Mouse (Mus musculus): ENCODE results near the gene Ywhaq. TPM values are rescaled to one million over a fixed set of nuclear protein-coding genes. Genes with fewer than 3 reads are reported as not detected.
A peak's percentile ranks its signal among the peaks of the same experiment; 100 is the strongest.

Gene Ywhaq
- 171 and 184 TPM in 2 replicates for polyA plus RNA-seq (2015; fragmentation: Nextera tagmentation; extraction: Ambion mirVana)

GRCm38 (mm10) chr12:21417100-21418070 is at the start of gene Ywhaq:
Ywhaq (minus strand) TSS chr12:21417637.
- Histone ChIP-seq H3K9ac (peak within 1 kb of the TSS; percentile 84), H3K4me3 (replicated peaks) (peak within 1 kb of the TSS; percentile 94), H3K27ac (replicated peaks) (peak within 1 kb of the TSS; percentile 99), H3K4me2 (peak within 1 kb of the TSS; percentile 90), H3K36me3 (replicated peaks) (peaks cover 23% of the 10 kb centered on the region), H3K27me3 (no peaks in the 10 kb centered on the region), H3K9me3 (replicated peaks) (no peaks in the 10 kb centered on the region), H3K4me1 (replicated peaks) (peaks cover 55% of the 10 kb centered on the region)
- under 1% methylated on average over 90 of the region's 103 CpGs for WGBS (ENCODE audit: insufficient replicate concordance)
- peak; percentile 99 for ATAC-seq (ENCODE audit: insufficient read depth)

- ATAC-seq (ENCODE audit: insufficient read depth) = no peak
- no peak overlapping the region for H3K27ac ChIP-seq (replicated peaks)
These were observed 46.0 kb upstream of the Ywhaq start for GRCm38 (mm10) chr12:21463448-21463891.

GRCm38 (mm10) chr12:21462658-21463057 is 45.2 kb upstream of the Ywhaq start:
- no peak for ATAC-seq (ENCODE audit: insufficient read depth)
- Histone ChIP-seq H3K4me3 (replicated peaks) (no peak overlapping the region), H3K27ac (replicated peaks) (no peak overlapping the region), H3K9me3 (replicated peaks) (no peaks in the 10 kb centered on the region), H3K4me2 (no peak overlapping the region), H3K9ac (no peak overlapping the region), H3K27me3 (no peaks in the 10 kb centered on the region), H3K36me3 (replicated peaks) (no peaks in the 10 kb centered on the region), H3K4me1 (replicated peaks) (no peaks in the 10 kb centered on the region)
- 53% methylated on average over 3 of the region's 3 CpGs for WGBS (ENCODE audit: insufficient replicate concordance)

More at GRCm38 (mm10) chr12:21463448-21463891, 46.0 kb upstream of the Ywhaq start:
- Histone ChIP-seq H3K27me3 (no peaks in the 10 kb centered on the region), H3K9ac (no peak overlapping the region), H3K4me1 (replicated peaks) (no peaks in the 10 kb centered on the region), H3K4me2 (no peak overlapping the region), H3K9me3 (replicated peaks) (no peaks in the 10 kb centered on the region), H3K4me3 (replicated peaks) (no peak overlapping the region), H3K36me3 (replicated peaks) (no peaks in the 10 kb centered on the region)
- WGBS (ENCODE audit: insufficient replicate concordance) = 55% methylated on average over 5 of the region's 5 CpGs

GRCm38 (mm10) chr12:21459681-21460080 is 42.2 kb upstream of the Ywhaq start:
- H3K27me3 ChIP-seq = no peaks in the 10 kb centered on the region
- no peak overlapping the region for H3K27ac ChIP-seq (replicated peaks)
- ATAC-seq (ENCODE audit: insufficient read depth) = no peak
- no peaks in the 10 kb centered on the region for H3K9me3 ChIP-seq (replicated peaks)
- H3K4me1 ChIP-seq (replicated peaks) = no peaks in the 10 kb centered on the region
- no peak overlapping the region for H3K4me3 ChIP-seq (replicated peaks)
- 62% methylated on average over 4 of the region's 4 CpGs for WGBS (ENCODE audit: insufficient replicate concordance)
- no peaks in the 10 kb centered on the region for H3K36me3 ChIP-seq (replicated peaks)
- no peak overlapping the region for H3K9ac ChIP-seq
- H3K4me2 ChIP-seq = no peak overlapping the region

GRCm38 (mm10) chr12:21456021-21456420 is 38.6 kb upstream of the Ywhaq start:
- no peaks in the 10 kb centered on the region for H3K9me3 ChIP-seq (replicated peaks)
- no peak overlapping the region for H3K9ac ChIP-seq
- no peak overlapping the region for H3K4me3 ChIP-seq (replicated peaks)
- no peaks in the 10 kb centered on the region for H3K36me3 ChIP-seq (replicated peaks)
- no peak for ATAC-seq (ENCODE audit: insufficient read depth)
- H3K27ac ChIP-seq (replicated peaks) = no peak overlapping the region
- no peak overlapping the region for H3K4me2 ChIP-seq
- WGBS (ENCODE audit: insufficient replicate concordance) = 69% methylated on average over 1 of the region's 1 CpGs
- H3K4me1 ChIP-seq (replicated peaks) = no peaks in the 10 kb centered on the region
- no peaks in the 10 kb centered on the region for H3K27me3 ChIP-seq

- no peaks in the 10 kb centered on the region for H3K9me3 ChIP-seq (replicated peaks)
- ATAC-seq (ENCODE audit: insufficient read depth) = no peak
- no peaks in the 10 kb centered on the region for H3K36me3 ChIP-seq (replicated peaks)
- no peaks in the 10 kb centered on the region for H3K4me1 ChIP-seq (replicated peaks)
- 17% methylated on average over 1 of the region's 1 CpGs for WGBS (ENCODE audit: insufficient replicate concordance)
- no peaks in the 10 kb centered on the region for H3K27me3 ChIP-seq
- H3K4me2 ChIP-seq = no peak overlapping the region
- H3K4me3 ChIP-seq (replicated peaks) = no peak overlapping the region
- H3K27ac ChIP-seq (replicated peaks) = no peak overlapping the region
- H3K9ac ChIP-seq = no peak overlapping the region
These were observed 34.3 kb upstream of the Ywhaq start for GRCm38 (mm10) chr12:21451752-21452151.

- Histone ChIP-seq H3K4me3 (replicated peaks) (no peak overlapping the region), H3K9ac (no peak overlapping the region), H3K36me3 (replicated peaks) (no peaks in the 10 kb centered on the region), H3K27ac (replicated peaks) (no peak overlapping the region), H3K4me1 (replicated peaks) (no peaks in the 10 kb centered on the region), H3K27me3 (no peaks in the 10 kb centered on the region), H3K9me3 (replicated peaks) (no peaks in the 10 kb centered on the region), H3K4me2 (no peak overlapping the region)
- ATAC-seq (ENCODE audit: insufficient read depth) = no peak
- 81% methylated on average over 2 of the region's 2 CpGs for WGBS (ENCODE audit: insufficient replicate concordance)
These were observed 33.9 kb upstream of the Ywhaq start for GRCm38 (mm10) chr12:21451351-21451750.

- Histone ChIP-seq H3K9me3 (replicated peaks) (no peaks in the 10 kb centered on the region), H3K4me3 (replicated peaks) (no peak overlapping the region), H3K27me3 (no peaks in the 10 kb centered on the region), H3K9ac (no peak overlapping the region), H3K4me1 (replicated peaks) (no peaks in the 10 kb centered on the region; the same call in 1 of the 2 replicates), H3K27ac (replicated peaks) (no peak overlapping the region), H3K4me2 (no peak overlapping the region), H3K36me3 (replicated peaks) (no peaks in the 10 kb centered on the region)
- ATAC-seq (ENCODE audit: insufficient read depth) = no peak
- 67% methylated on average over 3 of the region's 3 CpGs for WGBS (ENCODE audit: insufficient replicate concordance)
These were observed 26.3 kb upstream of the Ywhaq start for GRCm38 (mm10) chr12:21443783-21444182.

GRCm38 (mm10) chr12:21441870-21442269 is 24.4 kb upstream of the Ywhaq start:
- Histone ChIP-seq H3K4me2 (no peak overlapping the region), H3K4me1 (replicated peaks) (no peaks in the 10 kb centered on the region; the same call in 1 of the 2 replicates), H3K36me3 (replicated peaks) (no peaks in the 10 kb centered on the region), H3K4me3 (replicated peaks) (no peak overlapping the region), H3K27me3 (no peaks in the 10 kb centered on the region), H3K9me3 (replicated peaks) (no peaks in the 10 kb centered on the region), H3K9ac (no peak overlapping the region), H3K27ac (replicated peaks) (no peak overlapping the region)
- WGBS (ENCODE audit: insufficient replicate concordance) = 86% methylated on average over 1 of the region's 1 CpGs
- no peak for ATAC-seq (ENCODE audit: insufficient read depth)

- no peak overlapping the region for H3K27ac ChIP-seq (replicated peaks)
- 58% methylated on average over 9 of the region's 9 CpGs for whole genome bisulfite sequencing (ENCODE audit: insufficient replicate concordance)
- H3K27me3 ChIP-seq = no peaks in the 10 kb centered on the region
- H3K4me1 ChIP-seq (replicated peaks) = no peaks in the 10 kb centered on the region
- H3K9me3 ChIP-seq (replicated peaks) = no peaks in the 10 kb centered on the region
- H3K36me3 ChIP-seq (replicated peaks) = no peaks in the 10 kb centered on the region
- no peak overlapping the region for H3K4me3 ChIP-seq (replicated peaks)
- no peak overlapping the region for H3K4me2 ChIP-seq
- no peak for ATAC-seq (ENCODE audit: insufficient read depth)
- no peak overlapping the region for H3K9ac ChIP-seq
These were observed 22.0 kb upstream of the Ywhaq start for GRCm38 (mm10) chr12:21439428-21439827.

- H3K9ac ChIP-seq = no peak overlapping the region
- 51% methylated on average over 4 of the region's 4 CpGs for WGBS (ENCODE audit: insufficient replicate concordance)
These were observed 21.4 kb upstream of the Ywhaq start for GRCm38 (mm10) chr12:21438750-21439394.

More at GRCm38 (mm10) chr12:21438750-21439394, 21.4 kb upstream of the Ywhaq start:
- Histone ChIP-seq H3K27me3 (no peaks in the 10 kb centered on the region), H3K9me3 (replicated peaks) (no peaks in the 10 kb centered on the region), H3K27ac (replicated peaks) (no peak overlapping the region), H3K4me2 (no peak overlapping the region), H3K4me1 (replicated peaks) (no peaks in the 10 kb centered on the region), H3K4me3 (replicated peaks) (no peak overlapping the region), H3K36me3 (replicated peaks) (no peaks in the 10 kb centered on the region)
- no peak for ATAC-seq (ENCODE audit: insufficient read depth)
